Mouse (Mus musculus) kidney, adult 9 months (tissue): Measurements from ENCODE around the gene Scp2.

Experiments
- DNase-seq: peaks from one replicate; pipeline ENCODE4 v3.0.0; 2022

Gene Scp2

GRCm38 (mm10) chr4:108057247-108057646 lies 87.6 kb downstream of the Scp2 start:
- DNase-seq: no peak

- no peak for DNase-seq
Measured at GRCm38 (mm10) chr4:108055873-108056272, 88.9 kb downstream of the Scp2 start.

- DNase-seq: no peak
Measured at GRCm38 (mm10) chr4:108052673-108053072, 92.1 kb downstream of the Scp2 start.

- peak; percentile 58 for DNase-seq
Measured at GRCm38 (mm10) chr4:108051687-108052274, 93.0 kb downstream of the Scp2 start.

GRCm38 (mm10) chr4:108046136-108046535 lies 98.7 kb downstream of the Scp2 start:
- DNase-seq: no peak

GRCm38 (mm10) chr4:108045136-108046107 lies 99.4 kb downstream of the Scp2 start:
- no peak for DNase-seq

GRCm38 (mm10) chr4:108037027-108037426 lies 107.8 kb downstream of the Scp2 start:
- DNase-seq: no peak

GRCm38 (mm10) chr4:108033041-108033764 lies 111.6 kb downstream of the Scp2 start:
- DNase-seq: no peak

- peak; percentile 29 for DNase-seq
Measured at GRCm38 (mm10) chr4:108032352-108032849, 112.4 kb downstream of the Scp2 start.

- peak; percentile 47 for DNase-seq
Measured at GRCm38 (mm10) chr4:108031502-108032351, 113.1 kb downstream of the Scp2 start.

GRCm38 (mm10) chr4:108030888-108031501 lies 113.8 kb downstream of the Scp2 start:
- DNase-seq: no peak

- no peak for DNase-seq
Measured at GRCm38 (mm10) chr4:108026193-108026592, 118.6 kb downstream of the Scp2 start.

- DNase-seq: peak; percentile 82
Measured at GRCm38 (mm10) chr4:108025269-108025668, 119.5 kb downstream of the Scp2 start.

- peak; percentile 80 for DNase-seq
Measured at GRCm38 (mm10) chr4:108024641-108025040, 120.2 kb downstream of the Scp2 start.

- DNase-seq: peak; percentile 40
Measured at GRCm38 (mm10) chr4:108023186-108023585, 121.6 kb downstream of the Scp2 start.

GRCm38 (mm10) chr4:108020178-108020577 lies 124.6 kb downstream of the Scp2 start:
- DNase-seq: no peak

GRCm38 (mm10) chr4:108018961-108019921 lies 125.6 kb downstream of the Scp2 start:
- no peak for DNase-seq

- DNase-seq: no peak
Measured at GRCm38 (mm10) chr4:108018241-108018923, 126.4 kb downstream of the Scp2 start.

- no peak for DNase-seq
Measured at GRCm38 (mm10) chr4:108017839-108018238, 127.0 kb downstream of the Scp2 start.

GRCm38 (mm10) chr4:108016321-108016720 lies 128.5 kb downstream of the Scp2 start:
- no peak for DNase-seq
